Mouse (Mus musculus) heart, embryonic 10.5 days (tissue): ENCODE measurements around the gene Gm28551. TPM values are rescaled to one million over a fixed set of nuclear protein-coding genes. Genes with fewer than 3 reads are reported as not detected.
"Not testable (repeated sequence)": the region's sequence is repeated elsewhere in the genome, so short reads cannot be mapped to it uniquely, and the experiment has no call there.

ENCODE experiments used
- DNase-seq: peaks from one replicate; pipeline ENCODE4 v3.0.0-alpha.2; 2017; ENCODE audit warnings: low spot score
- H3K27ac ChIP-seq: fragments of 300-500 bp; sonication (generic); 2 replicates; pipeline ENCODE4 v1.5.1; 2016; ENCODE audit warnings: mild to moderate bottlenecking
- H3K27me3 ChIP-seq: fragments of 300-500 bp; sonication (generic); 2 replicates; pipeline ENCODE4 v1.6.1; 2016; ENCODE audit warnings: mild to moderate bottlenecking; ENCODE audit not compliant: poor library complexity, insufficient read depth, severe bottlenecking
- H3K36me3 ChIP-seq: fragments of 300-500 bp; sonication (generic); 2 replicates; pipeline ENCODE4 v1.6.1; 2016; ENCODE audit warnings: mild to moderate bottlenecking, moderate library complexity
- H3K4me1 ChIP-seq: fragments of 300-500 bp; sonication (generic); 2 replicates; pipeline ENCODE4 v1.6.1; 2016; ENCODE audit warnings: mild to moderate bottlenecking
- H3K4me3 ChIP-seq: fragments of 300-500 bp; sonication (generic); 2 replicates; pipeline ENCODE4 v1.5.1; 2016; ENCODE audit warnings: mild to moderate bottlenecking, moderate library complexity
- H3K9me3 ChIP-seq: fragments of 300-500 bp; sonication (generic); 2 replicates; pipeline ENCODE4 v1.6.1; 2016; ENCODE audit warnings: mild to moderate bottlenecking, moderate library complexity
- WGBS: fragments of 180-500 bp; shearing (Covaris S2); methylation state at CpG from one replicate; pipeline ENCODE4 v1.1.7; 2016; 5-methylcytosine and 5-hydroxymethylcytosine counted together
- polyA plus RNA-seq: library from polyadenylated mRNA; unstranded; fragments of >200 nt; fragmentation: Nextera tagmentation; extraction: Ambion mirVana; gene quantifications from 2 replicates; pipeline ENCODE4 v1.2.1, GENCODE M21; 2016

The Gm28551 gene
- 0.33 and 1.2 TPM in 2 replicates for polyA plus RNA-seq

DNA sequence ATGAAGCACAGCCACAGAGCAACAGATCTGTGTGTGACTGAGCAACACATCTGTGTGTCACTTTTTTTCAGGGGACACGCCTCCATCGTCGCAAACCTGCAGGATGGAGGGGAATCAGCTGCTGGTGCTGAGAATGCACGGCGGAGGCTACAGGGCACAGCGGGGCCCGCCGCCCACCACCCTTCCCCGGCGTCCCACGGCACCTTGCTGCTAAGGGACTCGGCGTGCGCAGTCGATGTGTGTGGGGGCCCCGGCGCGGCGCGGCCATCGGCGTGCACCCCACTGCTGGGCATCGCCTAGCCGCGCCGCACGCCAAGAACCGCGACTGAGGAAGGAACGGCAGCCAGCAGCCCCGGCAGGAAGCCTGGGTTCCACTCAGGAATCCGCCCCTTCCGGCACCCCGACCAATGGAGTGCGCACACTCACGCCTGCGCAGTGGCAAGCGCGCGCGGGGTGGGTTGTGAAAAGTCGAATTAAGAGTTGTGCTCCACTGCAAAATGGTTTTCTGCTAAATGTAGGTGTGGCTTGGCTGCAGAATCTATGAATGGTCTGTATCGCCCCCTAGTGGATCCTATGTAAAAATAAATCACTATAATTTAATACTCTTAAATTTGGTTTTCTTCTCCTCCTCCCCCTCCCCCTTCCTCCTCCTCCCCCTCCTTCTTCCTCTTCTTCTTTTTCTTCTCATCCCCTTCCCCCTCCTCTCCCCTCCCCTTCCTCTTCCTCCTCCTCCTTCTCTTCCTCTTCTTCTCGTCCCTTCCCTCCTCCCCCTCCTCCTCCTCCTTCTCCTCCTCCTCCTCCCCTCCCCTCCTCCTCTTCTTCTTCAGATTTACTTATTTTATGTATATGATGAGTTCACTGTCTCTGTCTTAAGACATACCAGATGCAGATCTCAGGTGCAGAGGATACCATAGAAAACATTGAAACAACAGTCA lies at the start of gene Gm28551, which contains the start of the genes Asdurf and Asnsd1:
TSS of gene Gm28551 (minus strand) at position 341 of the 935 bp plus-strand sequence.
TSS of gene Asdurf (minus strand) at position 293 of the 935 bp plus-strand sequence.
TSS of gene Asnsd1 (minus strand) at position 426 of the 935 bp plus-strand sequence.
- under 1% methylated on average over 44 of the region's 44 CpGs for WGBS
- Histone ChIP-seq H3K27me3 (no peaks in the 10 kb centered on the region), H3K4me3 (peak within 1 kb of the TSS; percentile 96), H3K4me1 (peaks cover 5% of the 10 kb centered on the region), H3K36me3 (peaks cover 24% of the 10 kb centered on the region), H3K27ac (peak within 1 kb of the TSS; percentile 96), H3K9me3 (no peaks in the 10 kb centered on the region)
- peak; percentile 98 for DNase-seq

- DNase-seq, H3K9me3 ChIP-seq, H3K27me3 ChIP-seq, H3K4me1 ChIP-seq, H3K36me3 ChIP-seq: not testable (repeated sequence)
- 26% methylated on average over 21 of the region's 21 CpGs for WGBS
- H3K4me3 ChIP-seq, result peak overlapping the region; percentile 39
- H3K27ac ChIP-seq, result peak overlapping the region; percentile 59; the same call in 1 of the 2 replicates
These were observed 41.7 kb upstream of the Gm28551 start for GRCm38 (mm10) chr1:53393936-53394760.

DNA sequence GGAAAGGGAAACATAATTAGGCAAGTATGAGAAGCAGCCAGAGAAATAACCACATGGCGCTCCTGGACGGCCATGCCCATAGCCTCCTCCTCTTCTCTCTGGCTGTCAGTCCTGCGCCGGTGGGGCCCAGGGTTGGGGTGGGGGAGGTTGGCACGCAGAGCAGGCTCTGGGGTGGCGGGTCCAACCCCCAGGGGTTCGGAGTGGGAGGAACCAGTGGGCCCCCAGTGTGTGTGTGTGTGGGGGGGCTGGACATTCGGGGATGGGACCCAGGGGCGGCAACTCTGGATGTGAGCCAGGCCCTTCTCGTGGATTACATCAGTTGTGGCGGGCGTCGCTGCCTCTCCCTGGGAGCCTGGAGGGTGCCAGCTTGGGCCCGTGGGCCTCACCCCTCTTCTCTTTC lies 36.3 kb upstream of the Gm28551 start:
- DNase-seq, result no peak
- Histone ChIP-seq H3K9me3 (peaks cover 4% of the 10 kb centered on the region), H3K4me3 (no peak overlapping the region), H3K4me1 (0 out of 2 replicates have a peak, but pooled peaks cover under 1% of the 10 kb centered on the region), H3K36me3 (no peaks in the 10 kb centered on the region), H3K27me3 (no peaks in the 10 kb centered on the region), H3K27ac (no peak overlapping the region)
- WGBS, result 93% methylated on average over 14 of the region's 14 CpGs

DNA sequence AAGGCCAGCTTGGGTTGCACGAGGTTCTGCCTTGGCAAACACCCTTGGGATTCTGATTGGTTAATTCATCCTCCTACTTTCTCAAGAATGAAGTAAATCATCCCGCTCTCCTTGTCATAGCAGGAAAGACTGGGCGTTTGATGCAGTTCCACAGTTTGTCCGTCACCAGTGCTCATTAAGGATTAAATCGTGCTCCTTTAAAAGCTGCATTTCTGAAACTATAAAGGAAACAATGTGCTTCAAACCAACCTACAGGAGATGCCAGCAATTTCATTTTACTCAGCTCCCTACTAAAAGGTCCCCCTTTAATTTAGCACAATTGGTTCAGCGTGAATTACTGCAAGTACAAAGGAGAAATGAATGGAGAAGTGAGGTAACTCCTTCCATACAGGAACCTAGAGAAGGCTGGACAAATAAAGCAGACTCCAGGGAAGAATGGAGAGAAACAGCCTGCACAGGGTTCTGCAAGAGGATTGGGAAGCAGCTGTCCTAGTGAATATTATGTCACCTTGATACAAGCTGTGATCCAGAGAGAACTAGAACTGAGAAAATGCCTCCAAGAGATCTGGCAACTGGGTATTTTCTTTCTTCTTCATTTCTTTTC lies 31.7 kb upstream of the Gm28551 start:
- no peaks in the 10 kb centered on the region for H3K4me1 ChIP-seq
- H3K27ac ChIP-seq, result no peak overlapping the region
- 81% methylated on average over 6 of the region's 6 CpGs for WGBS
- peaks cover 4% of the 10 kb centered on the region for H3K9me3 ChIP-seq
- no peaks in the 10 kb centered on the region for H3K27me3 ChIP-seq
- H3K4me3 ChIP-seq, result no peak overlapping the region
- DNase-seq, result no peak
- H3K36me3 ChIP-seq, result no peaks in the 10 kb centered on the region

- H3K27me3 ChIP-seq, result no peaks in the 10 kb centered on the region
- H3K4me3 ChIP-seq, result no peak overlapping the region
- H3K4me1 ChIP-seq, result no peaks in the 10 kb centered on the region
- 84% methylated on average over 3 of the region's 3 CpGs for WGBS
- H3K9me3 ChIP-seq, result no peaks in the 10 kb centered on the region
- DNase-seq, result no peak
- H3K36me3 ChIP-seq, result no peaks in the 10 kb centered on the region
- H3K27ac ChIP-seq, result no peak overlapping the region
These were observed 25.3 kb upstream of the Gm28551 start for GRCm38 (mm10) chr1:53377731-53378130.

- H3K27ac ChIP-seq, H3K27me3 ChIP-seq, DNase-seq, H3K4me1 ChIP-seq, H3K4me3 ChIP-seq, H3K9me3 ChIP-seq, H3K36me3 ChIP-seq: not testable (repeated sequence)
- WGBS, result 90% methylated on average over 2 of the region's 2 CpGs
These were observed 23.5 kb upstream of the Gm28551 start for GRCm38 (mm10) chr1:53375965-53376364.

GRCm38 (mm10) chr1:53358988-53359387 lies 6.5 kb upstream of the Gm28551 start:
- Histone ChIP-seq H3K27ac (no peak overlapping the region), H3K27me3 (no peaks in the 10 kb centered on the region), H3K4me1 (no peaks in the 10 kb centered on the region), H3K36me3 (no peaks in the 10 kb centered on the region), H3K9me3 (no peaks in the 10 kb centered on the region), H3K4me3 (no peak overlapping the region)
- no peak for DNase-seq

GRCm38 (mm10) chr1:53341071-53341470 lies 11.4 kb downstream of the Gm28551 start:
- H3K27ac ChIP-seq, result no peak overlapping the region
- WGBS, result 93% methylated on average over 2 of the region's 2 CpGs
- H3K4me3 ChIP-seq, result no peak overlapping the region
- H3K36me3 ChIP-seq, result peaks cover 56% of the 10 kb centered on the region
- H3K9me3 ChIP-seq, result 0 out of 2 replicates have a peak, but pooled peaks cover 6% of the 10 kb centered on the region
- no peaks in the 10 kb centered on the region for H3K4me1 ChIP-seq
- H3K27me3 ChIP-seq, result no peaks in the 10 kb centered on the region
- DNase-seq, result no peak

DNA sequence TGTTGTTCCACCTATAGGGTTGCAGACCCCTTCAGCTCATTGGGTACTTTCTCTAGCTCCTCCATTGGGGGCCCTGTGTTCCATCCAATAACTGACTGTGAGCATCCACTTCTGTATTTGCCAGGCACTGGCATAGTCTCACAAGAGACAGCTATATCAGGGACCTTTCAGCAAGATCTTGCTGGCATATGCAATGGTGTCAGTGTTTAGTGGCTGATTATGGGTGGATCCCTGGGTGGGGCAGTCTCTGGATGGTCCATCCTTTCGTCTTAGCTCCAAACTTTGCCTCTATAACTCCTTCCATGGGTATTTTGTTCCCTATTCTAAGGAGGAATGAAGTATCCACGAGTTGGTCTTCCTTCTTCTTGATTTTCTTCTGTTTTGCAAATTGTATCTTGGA lies 15.1 kb downstream of the Gm28551 start:
- not testable (repeated sequence) for H3K27ac ChIP-seq

DNA sequence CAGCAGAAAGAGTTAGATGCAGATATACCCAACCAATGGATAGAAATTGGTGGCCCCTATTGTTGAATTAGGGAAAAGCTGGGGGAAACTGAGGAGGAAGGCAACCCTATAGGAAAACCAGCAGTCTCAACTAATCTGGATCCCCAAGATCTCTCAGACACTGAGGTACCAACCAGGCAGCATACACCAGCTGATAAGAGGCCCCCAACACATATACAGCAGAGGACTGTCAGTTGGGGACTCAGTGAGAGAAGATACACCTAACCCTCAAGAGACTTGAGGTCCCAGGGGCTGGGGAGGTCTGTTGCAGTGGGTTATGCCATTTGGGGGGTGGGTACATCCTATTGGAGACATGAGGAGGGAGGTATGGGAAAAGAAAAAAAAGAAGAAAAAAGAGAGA lies 17.0 kb downstream of the Gm28551 start:
- Histone ChIP-seq H3K9me3 (0 out of 2 replicates have a peak, but pooled peaks cover 4% of the 10 kb centered on the region), H3K4me3 (no peak overlapping the region), H3K4me1 (no peaks in the 10 kb centered on the region), H3K36me3 (peaks cover 4% of the 10 kb centered on the region), H3K27me3 (no peaks in the 10 kb centered on the region), H3K27ac (no peak overlapping the region)
- DNase-seq, result no peak

More for the DNA sequence above, 15.1 kb downstream of the Gm28551 start:
- H3K9me3 ChIP-seq, H3K4me1 ChIP-seq, H3K4me3 ChIP-seq, H3K27me3 ChIP-seq, DNase-seq: not testable (repeated sequence)
- peaks cover 22% of the 10 kb centered on the region for H3K36me3 ChIP-seq
- WGBS, result 56% methylated on average over 2 of the region's 2 CpGs

DNA sequence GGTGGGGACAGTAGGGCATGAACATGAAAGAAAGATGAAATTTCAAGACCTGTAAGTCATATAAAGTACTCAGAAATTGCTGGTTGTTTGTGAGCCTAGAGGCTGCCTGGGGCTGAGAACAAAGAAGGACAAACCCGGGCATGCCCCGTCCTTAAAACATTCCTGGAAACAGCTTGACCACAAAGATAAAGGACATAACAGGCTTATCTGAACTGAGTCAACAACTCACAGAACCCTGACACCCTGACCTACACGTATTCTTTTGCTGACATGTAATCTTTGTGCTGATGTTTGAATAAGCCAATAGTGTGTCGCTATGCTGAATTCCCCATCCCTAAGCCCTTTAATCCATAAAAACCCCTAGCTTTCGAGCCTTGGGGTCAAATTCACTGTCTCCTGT lies 18.9 kb downstream of the Gm28551 start:
- H3K36me3 ChIP-seq, H3K27ac ChIP-seq, DNase-seq, H3K4me1 ChIP-seq, H3K9me3 ChIP-seq, H3K27me3 ChIP-seq, H3K4me3 ChIP-seq: not testable (repeated sequence)
- 48% methylated on average over 5 of the region's 5 CpGs for WGBS

GRCm38 (mm10) chr1:53324827-53325494 lies 27.5 kb downstream of the Gm28551 start:
- no peak overlapping the region for H3K4me3 ChIP-seq
- 78% methylated on average over 5 of the region's 5 CpGs for WGBS
- no peak overlapping the region for H3K27ac ChIP-seq
- DNase-seq, result no peak
- no peaks in the 10 kb centered on the region for H3K27me3 ChIP-seq
- H3K36me3 ChIP-seq, result peaks cover 21% of the 10 kb centered on the region
- H3K9me3 ChIP-seq, result no peaks in the 10 kb centered on the region
- no peaks in the 10 kb centered on the region for H3K4me1 ChIP-seq
